ENCODE assay signal across 8 mouse cellular contexts in the genomic region with DNA sequence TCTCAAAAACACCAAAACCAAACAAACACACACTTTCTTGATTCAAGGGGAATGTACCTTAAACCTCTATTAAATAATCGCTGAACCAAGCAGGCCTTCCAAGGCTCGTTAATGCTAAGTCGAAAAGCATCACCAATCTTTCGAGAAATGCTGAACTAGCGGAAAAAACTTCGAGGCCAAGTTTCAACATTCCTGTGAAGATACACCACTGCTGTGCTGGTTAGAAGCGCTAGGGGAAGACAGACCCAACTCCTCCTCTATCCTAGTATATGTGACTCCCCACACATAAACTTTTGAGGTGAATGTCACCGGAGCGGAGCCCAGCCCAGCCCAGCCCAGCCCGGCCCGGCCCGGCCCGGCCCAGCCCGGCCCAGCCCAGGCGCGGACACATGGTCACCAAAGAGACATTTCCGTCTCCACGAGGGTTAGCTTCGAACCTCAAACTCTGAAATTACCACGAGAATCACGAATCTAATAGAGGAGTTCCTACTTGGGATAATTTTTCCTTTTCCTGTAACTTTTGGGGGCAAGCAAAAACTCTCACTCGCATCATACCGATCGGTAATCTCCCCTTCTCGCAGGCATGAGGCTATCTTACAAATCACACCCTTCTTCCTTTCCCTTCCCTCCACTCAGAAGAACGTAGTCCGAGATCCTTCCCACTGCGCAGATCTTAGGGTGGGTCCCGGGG. TPM values are rescaled to one million over a fixed set of nuclear protein-coding genes. Genes with fewer than 3 reads are reported as not detected.
DNase-seq lines count a peak whose midpoint lies in the region; ATAC-seq lines count a peak whose summit lies in the region.

No protein-coding gene starts in this region.

- H3K9ac ChIP-seq in heart, embryonic 16.5 days (ENCODE audit: low read length) = peak overlapping the region; percentile 81
- peak overlapping the region; percentile 86 for H3K9ac ChIP-seq in limb, embryonic 12.5 days (replicated peaks)

- whole genome bisulfite sequencing in heart, embryonic 16.5 days = 2% methylated on average over 29 of the region's 29 CpGs
- 2% methylated on average over 29 of the region's 29 CpGs for WGBS in limb, embryonic 12.5 days

- peak overlapping the region; percentile 88 for H3K4me2 ChIP-seq in heart, embryonic 16.5 days (ENCODE audit: low read depth, low read length)
- H3K4me2 ChIP-seq in limb, embryonic 12.5 days = peak overlapping the region; percentile 96

- H3K4me1 ChIP-seq in heart, embryonic 16.5 days (ENCODE audit: control insufficient read depth, insufficient read depth, low read length) = peaks cover 41% of the 10 kb centered on the region
- H3K4me1 ChIP-seq in limb, embryonic 12.5 days (replicated peaks) = peaks cover 41% of the 10 kb centered on the region

- no peaks in the 10 kb centered on the region for H3K36me3 ChIP-seq in heart, embryonic 16.5 days (ENCODE audit: control insufficient read depth, insufficient read depth)
- peaks cover 13% of the 10 kb centered on the region for H3K36me3 ChIP-seq in limb, embryonic 12.5 days

- ATAC-seq in heart, embryonic 16.5 days (replicated peaks; ENCODE audit: extremely low read depth, insufficient read depth, low FRiP score) = no peak
- ATAC-seq in limb, embryonic 12.5 days (ENCODE audit: insufficient number of reproducible peaks, insufficient read depth, low FRiP score, low TSS enrichment, low read depth) = peak; percentile 9; the same call in 1 of the 2 replicates

- H3K9me3 ChIP-seq in heart, embryonic 16.5 days (replicated peaks; ENCODE audit: control insufficient read depth, low read length) = no peaks in the 10 kb centered on the region
- H3K9me3 ChIP-seq in limb, embryonic 12.5 days = no peaks in the 10 kb centered on the region

- peak overlapping the region; percentile 87 for H3K27ac ChIP-seq in heart, embryonic 16.5 days (ENCODE audit: low read length)
- peak overlapping the region; percentile 95 for H3K27ac ChIP-seq in limb, embryonic 12.5 days

- peak; percentile 50 for DNase-seq in embryo, embryonic 9.5 days (ENCODE audit: extremely low spot score)
- DNase-seq in embryo, embryonic 10.5 days (ENCODE audit: low spot score) = no peak
- DNase-seq in R1 (ENCODE audit: low read depth, low spot score) = peak; percentile 57
- DNase-seq in naive thymus-derived CD4-positive, alpha-beta T cell, adult 2 months (ENCODE audit: low read depth) = peak; percentile 51
- no peak for DNase-seq in left cerebral cortex, adult 18-20 months (ENCODE audit: low spot score in 2 of 2)
- DNase-seq in right cerebral cortex, postnatal 10 days (ENCODE audit: low spot score in 2 of 2) = no peak

- H3K27me3 ChIP-seq in heart, embryonic 16.5 days (ENCODE audit: control insufficient read depth, insufficient read depth, low read length) = no peaks in the 10 kb centered on the region
- H3K27me3 ChIP-seq in limb, embryonic 12.5 days = no peaks in the 10 kb centered on the region

- peak overlapping the region; percentile 69 for H3K4me3 ChIP-seq in heart, embryonic 16.5 days (ENCODE audit: low read length)
- H3K4me3 ChIP-seq in limb, embryonic 12.5 days (replicated peaks) = peak overlapping the region; percentile 88

RNA-seq across cellular contexts. Expression of a gene that starts 1.0 kb away (rescaled TPM):
- 29.5 and 33.9 TPM in 2 replicates for polyA plus RNA-seq in heart, embryonic 16.5 days (2015; fragmentation: Nextera tagmentation; extraction: Ambion mirVana)
- polyA plus RNA-seq in limb, embryonic 12.5 days (2016; fragmentation: Nextera tagmentation; extraction: Ambion mirVana) = 34.2 and 34.5 TPM in 2 replicates
- total RNA-seq in left cerebral cortex, adult 18-20 months (2021) = 10 to 100 TPM; 51.3 to 54.1 TPM

RNA-seq across cellular contexts. Expression of a gene that starts 9.1 kb away (rescaled TPM):
- 12.8 and 14.5 TPM in 2 replicates for polyA plus RNA-seq in heart, embryonic 16.5 days (2015; fragmentation: Nextera tagmentation; extraction: Ambion mirVana)
- 31.2 and 32.0 TPM in 2 replicates for polyA plus RNA-seq in limb, embryonic 12.5 days (2016; fragmentation: Nextera tagmentation; extraction: Ambion mirVana)
- 10 to 100 TPM; 30.1 to 31.5 TPM for total RNA-seq in left cerebral cortex, adult 18-20 months (2021)

RNA-seq across cellular contexts. Expression of a gene that starts 50.4 kb away (rescaled TPM):
- polyA plus RNA-seq in heart, embryonic 16.5 days (2015; fragmentation: Nextera tagmentation; extraction: Ambion mirVana) = 0.08 TPM in 1 of 2 replicates, not detected in the other
- 0.28 TPM in 1 of 2 replicates, not detected in the other for polyA plus RNA-seq in limb, embryonic 12.5 days (2016; fragmentation: Nextera tagmentation; extraction: Ambion mirVana)
- under 1 TPM; 0.21 to 0.23 TPM for total RNA-seq in left cerebral cortex, adult 18-20 months (2021)

Comparison
In these comparisons a context has a peak if more than half of its experiments do, and no peak if none do; other contexts are left out.
1. DNase-seq: peak in embryo, embryonic 9.5 days (single experiment), R1 (single experiment) and naive thymus-derived CD4-positive, alpha-beta T cell, adult 2 months (single experiment); none in embryo, embryonic 10.5 days (single experiment), left cerebral cortex, adult 18-20 months (0 of 2) and right cerebral cortex, postnatal 10 days (0 of 2).